Mouse (Mus musculus) heart, embryonic 14.5 days (tissue): ENCODE results near the gene Pdpn. TPM values are rescaled to one million over a fixed set of nuclear protein-coding genes. Genes with fewer than 3 reads are reported as not detected.
"Not testable (repeated sequence)": the region's sequence is repeated elsewhere in the genome, so short reads cannot be mapped to it uniquely, and the experiment has no call there.

Source experiments
- ATAC-seq: fragments of 200-750 bp; cut with Nextera tagmentation; 2 replicates; pipeline ENCODE4 v1.8.0; 2017; ENCODE audit warnings: low read depth, moderate TSS enrichment; ENCODE audit not compliant: insufficient number of reproducible peaks, insufficient read depth, low FRiP score
- H3K27ac ChIP-seq, 2 experiments: fragments of 200-500 bp in 1 of 2; fragments of 300-500 bp in 1 of 2; sonication (generic) in 1 of 2; replicated peaks in 1 of 2; 2 replicates each; pipeline ENCODE4 v1.5.1; 2012 to 2014; ENCODE audit warnings: low read depth in 2 of 2, low read length in 2 of 2, control low read depth in 1 of 2, mild to moderate bottlenecking in 1 of 2, mixed read lengths in 1 of 2; ENCODE audit not compliant: control insufficient read depth in 1 of 2, insufficient read depth in 1 of 2
- H3K27me3 ChIP-seq: fragments of 300-500 bp; sonication (generic); 2 replicates; pipeline ENCODE4 v1.6.1; 2014; ENCODE audit warnings: mild to moderate bottlenecking, low read length, control low read depth; ENCODE audit not compliant: control insufficient read depth, insufficient read depth
- H3K36me3 ChIP-seq: fragments of 300-500 bp; sonication (generic); 2 replicates; pipeline ENCODE4 v1.6.1; 2014; ENCODE audit warnings: mild to moderate bottlenecking, control low read depth, low read length, mixed read lengths; ENCODE audit not compliant: control insufficient read depth, insufficient read depth
- H3K4me1 ChIP-seq, 2 experiments: fragments of 200-500 bp in 1 of 2; fragments of 300-500 bp in 1 of 2; sonication (generic) in 1 of 2; 2 replicates each; pipeline ENCODE4 v1.6.1; 2012 to 2014; ENCODE audit warnings: low read length in 2 of 2, control low read depth in 1 of 2, mixed read lengths in 1 of 2; ENCODE audit not compliant: control insufficient read depth in 2 of 2, insufficient read depth in 2 of 2
- H3K4me2 ChIP-seq: fragments of 300-500 bp; sonication (generic); 2 replicates; pipeline ENCODE4 v1.6.1; 2014; ENCODE audit warnings: mild to moderate bottlenecking, low read length
- H3K4me3 ChIP-seq, 2 experiments: fragments of 200-500 bp in 1 of 2; fragments of 300-500 bp in 1 of 2; sonication (generic) in 1 of 2; 2 replicates each; pipeline ENCODE4 v1.5.1; 2012 to 2014; ENCODE audit warnings: low read length in 2 of 2, mild to moderate bottlenecking in 2 of 2, control low read depth in 1 of 2, low read depth in 1 of 2, moderate library complexity in 1 of 2; ENCODE audit not compliant: control insufficient read depth in 1 of 2, insufficient read depth in 1 of 2
- H3K9ac ChIP-seq: fragments of 300-500 bp; sonication (generic); 2 replicates; pipeline ENCODE4 v1.6.1; 2014; ENCODE audit warnings: mild to moderate bottlenecking, low read length
- H3K9me3 ChIP-seq: fragments of 300-500 bp; sonication (generic); 2 replicates; pipeline ENCODE4 v1.6.1; 2016; ENCODE audit warnings: low read length, control low read depth; ENCODE audit not compliant: control insufficient read depth
- WGBS: fragments of 180-500 bp; shearing (Covaris S2); extraction: QIAGEN DNeasy Blood & Tissue Kit; methylation state at CpG from one replicate; pipeline ENCODE4 v1.1.7; 2014; 5-methylcytosine and 5-hydroxymethylcytosine counted together
- polyA plus RNA-seq: library from polyadenylated mRNA; unstranded; fragments of >200 nt; fragmentation: Nextera tagmentation; extraction: Ambion mirVana; gene quantifications from 2 replicates; pipeline ENCODE4 v1.2.1, GENCODE M21; 2014

Pdpn gene
- 24.5 and 26.9 TPM in 2 replicates for polyA plus RNA-seq

DNA sequence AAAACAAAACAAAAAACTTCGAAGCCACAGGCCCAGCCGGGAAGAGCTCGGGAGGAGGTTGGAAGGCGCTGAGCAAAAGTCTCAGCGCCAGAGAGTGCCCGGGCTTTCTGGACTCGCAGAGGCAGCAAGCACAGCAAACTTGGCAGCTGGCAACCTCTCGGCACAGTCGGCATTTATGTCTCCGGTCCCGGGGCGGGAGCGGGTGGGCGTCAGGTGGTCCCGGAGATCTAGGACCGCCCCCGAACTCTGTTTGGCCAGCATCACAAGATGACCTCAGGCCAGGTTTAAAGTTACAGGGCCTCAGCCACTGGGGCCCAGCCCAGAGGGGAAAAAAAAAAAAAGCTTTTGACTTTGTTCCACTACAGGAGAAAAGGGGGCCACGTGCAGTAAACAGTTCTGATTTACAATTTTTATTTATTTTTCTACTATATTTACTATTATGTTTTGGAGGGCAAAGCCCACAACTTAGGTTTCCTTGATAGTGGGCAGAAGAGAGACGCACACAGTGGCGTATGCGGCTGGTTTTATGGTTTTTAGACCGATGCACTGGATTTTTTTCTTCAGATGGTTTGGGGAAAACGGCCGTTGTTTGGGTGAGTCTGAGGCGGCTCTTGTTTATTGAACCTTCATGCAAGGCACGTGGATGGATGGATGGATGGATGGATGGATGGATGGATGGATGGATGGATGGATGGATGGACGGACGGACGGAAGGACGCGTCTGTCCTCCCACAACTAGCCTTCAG lies at the start of gene Pdpn:
Pdpn (minus strand) TSS at position 240 of the 746 bp plus-strand sequence.
- peaks cover 13% of the 10 kb centered on the region for H3K27me3 ChIP-seq
- peak within 1 kb of the TSS; percentile 76 for H3K4me2 ChIP-seq
- peak; percentile 67 for ATAC-seq
- H3K36me3 ChIP-seq, result no peaks in the 10 kb centered on the region
- no peaks in the 10 kb centered on the region for H3K9me3 ChIP-seq
- H3K9ac ChIP-seq, result peak within 1 kb of the TSS; percentile 57
- H3K4me1 ChIP-seq, result peaks cover 21 to 31% of the 10 kb centered on the region in 2 experiments
- WGBS, result 4% methylated on average over 31 of the region's 31 CpGs
- no peak within 1 kb of the TSS; a peak in 2 of 4 replicates for H3K27ac ChIP-seq
- peak within 1 kb of the TSS; percentile 46 to 66 for H3K4me3 ChIP-seq

DNA sequence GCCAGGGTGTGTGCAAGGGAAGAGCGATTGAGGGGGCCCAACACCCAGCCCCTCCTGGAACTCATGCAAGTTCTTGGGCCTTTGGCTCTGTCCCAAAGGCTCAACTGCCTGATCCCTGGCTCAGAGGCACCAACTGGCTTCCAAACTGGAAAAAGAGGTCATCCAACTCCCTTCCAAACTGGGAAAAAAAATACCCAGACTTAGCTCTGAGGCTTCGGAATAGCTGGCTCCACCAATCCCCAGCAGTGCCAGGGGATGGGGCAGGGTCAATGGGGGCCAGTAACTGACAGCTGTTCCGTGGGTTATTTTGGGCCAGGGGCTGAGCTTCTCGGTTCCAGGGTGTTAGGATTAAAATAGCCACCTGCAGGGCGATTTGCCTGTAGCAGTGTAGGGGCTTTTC lies 49.3 kb upstream of the Pdpn start:
- ATAC-seq, result no peak
- H3K4me3 ChIP-seq, result 0 out of 4 replicates have a peak overlapping the region, but pooled peaks of 1 of the 2 experiments have one; percentile 57
- no peak overlapping the region for H3K9ac ChIP-seq
- no peaks in the 10 kb centered on the region for H3K9me3 ChIP-seq
- H3K27ac ChIP-seq, result no peak overlapping the region
- no peak overlapping the region; the same call in 1 of the 2 replicates for H3K4me2 ChIP-seq
- peaks cover 53% of the 10 kb centered on the region for H3K27me3 ChIP-seq
- H3K36me3 ChIP-seq, result no peaks in the 10 kb centered on the region
- peaks cover 9 to 10% of the 10 kb centered on the region in 2 experiments for H3K4me1 ChIP-seq
- 13% methylated on average over 5 of the region's 5 CpGs for WGBS

DNA sequence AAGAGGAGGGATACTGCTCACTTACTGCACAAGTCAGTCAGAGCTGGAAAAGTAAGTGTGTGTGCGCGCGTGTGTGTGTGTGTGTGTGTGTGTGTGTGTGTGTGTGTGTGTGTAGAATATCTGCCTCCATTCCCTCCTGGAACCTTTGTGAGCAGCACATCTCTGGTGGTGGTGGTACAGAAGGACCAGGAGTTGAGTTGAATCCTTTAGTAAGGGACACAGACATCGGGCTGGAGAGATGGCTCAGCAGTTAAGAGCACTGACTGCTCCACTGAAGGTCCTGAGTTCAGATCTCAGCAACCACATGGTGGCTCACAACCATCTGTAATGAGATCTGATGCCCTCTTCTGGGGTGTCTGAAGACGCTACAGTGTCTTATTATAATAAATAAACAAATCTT lies 46.1 kb upstream of the Pdpn start:
- not testable (repeated sequence) for H3K9ac ChIP-seq, H3K36me3 ChIP-seq, ATAC-seq, H3K4me3 ChIP-seq, H3K9me3 ChIP-seq, H3K4me2 ChIP-seq, H3K27ac ChIP-seq
- 87% methylated on average over 5 of the region's 5 CpGs for WGBS
- peaks cover 9 to 10% of the 10 kb centered on the region in 2 experiments for H3K4me1 ChIP-seq
- H3K27me3 ChIP-seq, result peaks cover 31% of the 10 kb centered on the region

DNA sequence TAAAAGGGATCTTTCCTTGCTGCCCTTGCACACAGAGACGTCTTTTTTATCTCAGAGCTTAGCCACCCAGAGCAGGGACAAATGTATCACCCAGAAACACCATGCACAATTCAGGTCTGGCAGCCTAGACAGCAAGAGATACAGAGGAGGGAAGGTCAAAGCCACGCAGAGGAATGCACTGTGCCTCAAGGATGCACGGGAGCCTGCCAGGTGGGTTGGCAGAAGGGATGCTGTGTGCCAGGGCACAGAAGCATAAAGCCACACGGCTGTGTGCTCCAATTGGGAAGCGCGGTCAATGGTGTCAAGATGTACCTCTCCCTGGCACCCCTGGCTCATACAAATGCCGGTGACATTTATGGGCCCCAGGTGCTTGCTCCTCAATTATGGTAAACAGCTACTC lies 42.1 kb upstream of the Pdpn start:
- no peak overlapping the region for H3K4me3 ChIP-seq
- H3K4me2 ChIP-seq, result no peak overlapping the region
- 66% methylated on average over 7 of the region's 7 CpGs for WGBS

DNA sequence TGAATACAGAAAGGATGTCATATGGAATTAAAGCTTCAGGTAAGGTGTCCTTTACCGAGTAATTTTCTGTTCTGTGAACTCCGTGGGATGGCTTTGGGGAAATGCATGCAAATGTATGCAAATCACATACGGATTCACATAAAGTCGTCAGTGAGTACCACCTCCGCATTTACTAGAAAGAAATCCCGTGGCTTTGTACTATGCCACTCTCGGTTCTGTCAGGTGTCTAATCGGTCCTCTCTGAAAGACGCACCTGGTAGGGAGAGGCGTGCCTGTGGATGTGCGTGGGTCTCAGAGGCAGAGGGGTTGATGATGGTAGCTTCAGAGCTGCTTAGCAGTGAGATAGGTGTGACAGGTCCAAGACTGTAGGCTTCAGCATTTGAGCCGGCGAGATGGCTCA lies 40.4 kb upstream of the Pdpn start:
- H3K4me3 ChIP-seq, result no peak overlapping the region
- H3K9me3 ChIP-seq, result no peaks in the 10 kb centered on the region
- ATAC-seq, result no peak
- 81% methylated on average over 13 of the region's 13 CpGs for WGBS
- no peak overlapping the region for H3K9ac ChIP-seq
- H3K36me3 ChIP-seq, result no peaks in the 10 kb centered on the region
- H3K4me1 ChIP-seq, result peaks cover 0 to 2% of the 10 kb centered on the region in 2 experiments; a peak in 1 of 4 replicates
- H3K27ac ChIP-seq, result no peak overlapping the region
- no peaks in the 10 kb centered on the region for H3K27me3 ChIP-seq
- no peak overlapping the region for H3K4me2 ChIP-seq

More for the DNA sequence above, 42.1 kb upstream of the Pdpn start:
- no peaks in the 10 kb centered on the region for H3K4me1 ChIP-seq
- H3K27ac ChIP-seq, result no peak overlapping the region
- no peaks in the 10 kb centered on the region for H3K27me3 ChIP-seq
- ATAC-seq, result no peak
- H3K9ac ChIP-seq, result no peak overlapping the region
- H3K9me3 ChIP-seq, result no peaks in the 10 kb centered on the region
- no peaks in the 10 kb centered on the region for H3K36me3 ChIP-seq

DNA sequence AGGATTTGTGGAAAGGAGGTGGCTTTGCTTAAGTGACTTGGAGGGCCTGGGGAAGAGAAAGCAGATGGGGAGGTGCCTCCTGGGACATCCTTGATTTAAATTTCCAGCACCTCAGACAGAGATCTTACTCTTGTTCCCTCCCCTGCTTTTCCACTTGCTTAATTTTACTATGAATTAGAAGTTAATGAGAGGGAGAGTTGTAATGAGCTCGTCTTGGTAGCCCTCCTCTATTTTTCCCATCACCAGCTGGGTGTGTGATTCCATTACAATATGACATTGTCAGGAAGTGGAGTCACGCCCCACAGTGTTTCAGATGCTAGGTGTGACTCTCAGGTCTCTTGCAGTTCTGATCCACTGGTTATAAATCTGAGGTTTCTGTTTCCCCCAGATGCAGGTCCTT lies 36.7 kb upstream of the Pdpn start:
- H3K4me3 ChIP-seq, result no peak overlapping the region
- no peak overlapping the region for H3K9ac ChIP-seq
- no peaks in the 10 kb centered on the region for H3K36me3 ChIP-seq
- WGBS, result 63% methylated on average over 2 of the region's 2 CpGs
- H3K4me2 ChIP-seq, result no peak overlapping the region
- peaks cover 0 to 2% of the 10 kb centered on the region in 2 experiments; a peak in 1 of 4 replicates for H3K4me1 ChIP-seq
- H3K27ac ChIP-seq, result no peak overlapping the region
- no peaks in the 10 kb centered on the region for H3K27me3 ChIP-seq
- H3K9me3 ChIP-seq, result no peaks in the 10 kb centered on the region
- no peak for ATAC-seq

GRCm38 (mm10) chr4:143334995-143335394 lies 35.6 kb upstream of the Pdpn start:
- Histone ChIP-seq H3K36me3 (no peaks in the 10 kb centered on the region), H3K27me3 (no peaks in the 10 kb centered on the region), H3K27ac (no peak overlapping the region), H3K4me3 (no peak overlapping the region), H3K4me2 (0 out of 2 replicates have a peak overlapping the region, but pooled peaks have one; percentile 13), H3K9me3 (no peaks in the 10 kb centered on the region), H3K9ac (no peak overlapping the region), H3K4me1 (peaks cover 0 to 2% of the 10 kb centered on the region in 2 experiments; a peak in 1 of 4 replicates)
- no peak for ATAC-seq
- 47% methylated on average over 17 of the region's 17 CpGs for WGBS
